Mouse (Mus musculus) liver, postnatal 0 days (tissue): ENCODE results near the gene Ric1.

Source experiments
- CTCF ChIP-seq: sonication (generic); IDR thresholded peaks from 2 replicates; pipeline ENCODE4 v1.5.1; 2016; ENCODE audit warnings: antibody characterized with exemption, low read depth
- EP300 ChIP-seq: IDR thresholded peaks from 2 replicates; pipeline ENCODE4 v1.6.1; 2016; ENCODE audit warnings: antibody characterized with exemption, low read depth, mild to moderate bottlenecking

- TF ChIP-seq CTCF (no peak), EP300 (no peak)
These were observed 90.0 kb downstream of the Ric1 start for GRCm38 (mm10) chr19:29612102-29612501.
